Mouse (Mus musculus): ENCODE measurements around the gene Comt.

Gene Comt
- long read RNA-seq, experiment 1, transcript Comt-202 (5 exons, 1,866 nt), result minor isoform, 45 of 327 reads
- long read RNA-seq, experiment 1, transcript Comt-201 (6 exons, 1,397 nt), result major isoform, 92 of 327 reads
- long read RNA-seq, experiment 1, partial matches to known transcripts, result 136 of 327 reads
- long read RNA-seq, experiment 1, other reads (novel, unspliced or antisense), result 54 of 327 reads
- long read RNA-seq, experiment 2, transcript Comt-202 (5 exons, 1,866 nt), result minor isoform, 98 of 319 reads
- long read RNA-seq, experiment 2, transcript Comt-201 (6 exons, 1,397 nt), result major isoform, 103 of 319 reads
- long read RNA-seq, experiment 2, partial matches to known transcripts, result 78 of 319 reads
- long read RNA-seq, experiment 2, other reads (novel, unspliced or antisense), result 40 of 319 reads

DNA sequence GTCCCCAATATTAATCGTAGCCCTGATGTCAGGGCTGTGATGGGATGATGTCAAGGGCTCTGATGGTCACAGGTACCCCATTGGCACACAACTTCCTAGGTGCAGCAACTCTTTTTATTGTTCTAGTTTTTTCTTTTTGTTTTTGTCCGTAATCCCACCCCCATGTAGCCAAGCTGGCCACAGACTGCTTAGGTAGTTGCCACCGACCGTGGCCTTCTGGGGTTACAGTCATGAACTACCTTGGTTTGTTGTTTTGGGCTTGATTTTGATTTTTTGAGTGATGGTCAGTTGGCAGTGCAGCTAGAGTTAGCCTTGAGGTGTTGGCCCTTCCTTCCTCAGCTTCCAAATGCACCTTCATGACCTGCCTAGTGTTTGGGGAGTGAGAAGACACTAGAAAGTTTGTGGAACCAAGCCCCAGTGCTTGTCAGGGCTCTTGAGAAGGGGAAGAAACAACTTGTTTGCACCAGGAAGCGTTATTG is at the start of gene Comt:
Gene Comt, minus strand, starts transcription at position 51 of the 479 bp plus-strand sequence.
- intact Hi-C loops (cut with DNase I), result no loop called here

DNA sequence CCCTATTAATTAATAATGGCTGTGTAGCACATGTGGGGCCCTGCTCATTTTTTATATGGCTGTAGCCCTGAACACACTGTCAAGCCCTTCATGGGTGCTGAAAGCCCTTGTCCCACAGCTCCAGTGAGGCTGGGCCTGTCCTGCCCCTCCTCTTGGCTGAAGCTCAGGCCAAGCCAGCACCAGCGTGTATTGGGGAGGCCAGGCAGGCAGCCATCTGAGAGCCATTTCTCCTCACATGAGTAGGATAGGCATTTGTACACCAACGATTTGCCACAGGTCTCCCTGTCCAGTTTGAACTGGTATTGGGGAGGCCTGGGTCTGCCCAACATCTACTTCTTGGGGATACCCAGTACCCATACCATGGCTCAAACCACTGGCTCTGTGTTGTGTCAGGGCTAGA is 47.4 kb upstream of the Comt start:
- intact Hi-C loops (cut with DNase I), result no loop called here

DNA sequence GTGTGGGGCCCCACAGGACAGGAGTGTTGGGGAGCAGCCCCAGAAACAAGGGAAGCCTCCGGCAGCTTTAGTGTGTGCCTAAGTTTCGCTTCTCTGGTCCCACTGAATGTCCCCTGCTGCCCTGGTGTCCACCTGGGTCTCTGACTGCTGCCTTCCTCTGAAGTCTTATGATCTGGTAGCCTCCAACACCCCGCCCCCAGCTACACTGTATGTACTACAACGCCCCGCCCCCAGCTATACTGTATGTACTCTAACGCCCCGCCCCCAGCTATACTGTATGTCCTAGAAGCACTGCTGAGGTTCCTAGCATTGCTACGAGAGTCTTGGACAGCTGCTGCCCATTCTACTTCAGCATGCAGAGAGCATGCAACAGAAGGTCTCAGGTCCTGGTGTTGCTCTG is 46.3 kb upstream of the Comt start:
- intact Hi-C loops (cut with DNase I), result no loop called here

DNA sequence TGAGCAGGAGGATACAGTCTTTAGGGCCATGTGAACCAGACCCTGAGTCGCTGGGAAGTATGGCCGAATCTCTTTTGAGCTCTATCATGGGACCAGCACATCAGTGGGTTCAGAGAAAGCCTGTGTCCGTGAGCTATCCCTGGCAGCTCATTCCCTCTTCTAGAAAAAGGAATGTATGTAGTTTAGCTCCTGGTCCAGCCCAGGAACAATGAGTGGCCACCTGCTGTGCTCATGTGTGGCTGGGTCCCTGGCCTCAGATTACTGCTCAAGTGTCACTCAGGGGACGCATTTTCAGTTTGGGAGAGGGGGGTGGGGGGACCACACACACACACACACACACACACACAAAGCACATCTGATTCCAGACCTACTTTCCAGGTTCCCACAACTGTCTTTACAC is 45.8 kb upstream of the Comt start:
- intact Hi-C loops (cut with DNase I), result no loop called here

DNA sequence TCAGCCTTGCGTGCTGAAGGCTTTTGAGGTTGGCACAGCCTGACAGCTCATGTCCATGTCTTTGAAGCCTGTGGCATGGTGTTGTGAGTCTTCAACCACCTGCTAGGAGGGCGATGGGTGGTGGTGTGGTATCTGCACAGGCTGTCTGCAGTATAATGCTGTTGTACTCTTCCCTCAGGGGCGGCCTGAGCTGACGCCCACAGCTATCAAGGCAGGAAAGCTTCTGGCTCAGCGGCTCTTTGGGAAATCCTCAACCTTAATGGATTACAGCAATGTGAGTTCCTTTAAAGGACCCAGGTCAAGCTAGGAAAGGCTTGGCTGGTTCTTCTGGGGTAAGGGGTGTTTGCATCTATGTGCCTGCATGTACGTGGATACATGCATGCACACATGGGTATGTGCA is 45.3 kb upstream of the Comt start:
- intact Hi-C loops (cut with DNase I), result no loop called here

DNA sequence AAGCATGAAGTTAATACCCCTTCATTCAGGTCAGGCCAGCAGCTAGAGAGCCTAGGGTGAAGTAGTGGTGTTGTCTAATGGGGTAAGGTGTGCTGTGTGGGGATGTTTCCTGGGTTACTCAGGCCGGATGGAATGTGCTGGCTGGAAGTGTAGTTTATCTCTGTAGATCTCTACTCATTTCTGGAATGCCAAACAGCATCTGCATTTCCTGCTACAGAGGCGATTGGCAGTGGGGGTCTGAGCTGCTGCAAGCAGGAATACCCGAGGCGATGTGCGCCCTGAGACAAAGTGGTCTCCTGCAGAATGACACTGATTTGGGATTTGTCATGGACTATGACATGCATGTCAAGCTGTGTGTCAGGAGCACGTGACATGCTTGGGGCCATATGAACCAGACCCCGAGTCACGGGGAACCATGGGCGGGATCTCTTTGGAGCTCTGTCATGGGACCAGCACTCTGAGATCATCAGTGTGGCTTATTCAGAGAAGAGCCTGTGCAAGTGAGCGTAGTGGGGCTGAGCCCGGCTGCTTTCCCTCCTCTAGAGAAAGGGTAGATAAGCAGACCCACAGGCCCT is 44.8 kb upstream of the Comt start:
- intact Hi-C loops (cut with DNase I), result no loop called here

DNA sequence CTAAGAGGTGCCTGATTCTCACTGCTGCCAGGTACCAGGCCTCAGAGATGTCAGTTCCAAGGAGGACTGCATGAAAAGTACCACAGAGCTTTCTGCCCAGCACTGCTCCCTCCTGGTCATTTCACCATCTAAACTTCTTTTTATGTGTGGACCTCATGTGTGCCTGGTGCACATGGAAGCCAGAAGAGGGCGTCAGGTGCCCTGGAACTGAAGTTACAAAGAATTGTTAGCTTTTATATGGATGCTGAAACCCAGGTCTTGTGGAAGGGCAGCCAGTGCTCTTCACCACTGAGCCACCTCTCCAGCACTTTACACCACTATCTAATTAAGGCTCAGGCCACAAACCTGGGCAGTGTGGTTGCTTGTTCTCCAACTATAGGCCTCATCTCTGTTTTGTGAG is 44.2 kb upstream of the Comt start:
- intact Hi-C loops (cut with DNase I), result no loop called here

DNA sequence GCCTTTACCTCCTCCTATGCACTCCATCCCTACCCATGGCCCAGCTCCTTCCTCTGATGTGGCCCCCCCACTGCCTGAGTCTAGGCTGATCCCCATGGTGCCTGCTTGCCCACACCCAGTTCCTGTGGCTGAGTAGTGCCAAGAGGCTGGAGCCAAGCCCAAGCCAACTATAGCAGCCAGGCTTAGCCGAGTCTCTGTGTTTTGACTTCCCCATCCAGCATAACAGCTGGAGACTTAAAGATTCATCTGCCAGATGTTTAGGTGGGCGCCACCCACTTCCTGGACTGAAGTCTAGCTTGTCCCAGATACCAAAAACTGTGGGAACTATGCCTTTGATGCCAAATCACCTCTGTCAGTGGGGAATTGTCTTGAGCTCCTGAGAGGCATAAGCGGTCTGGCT is 37.6 kb upstream of the Comt start:
- intact Hi-C loops (cut with DNase I), result no loop called here

DNA sequence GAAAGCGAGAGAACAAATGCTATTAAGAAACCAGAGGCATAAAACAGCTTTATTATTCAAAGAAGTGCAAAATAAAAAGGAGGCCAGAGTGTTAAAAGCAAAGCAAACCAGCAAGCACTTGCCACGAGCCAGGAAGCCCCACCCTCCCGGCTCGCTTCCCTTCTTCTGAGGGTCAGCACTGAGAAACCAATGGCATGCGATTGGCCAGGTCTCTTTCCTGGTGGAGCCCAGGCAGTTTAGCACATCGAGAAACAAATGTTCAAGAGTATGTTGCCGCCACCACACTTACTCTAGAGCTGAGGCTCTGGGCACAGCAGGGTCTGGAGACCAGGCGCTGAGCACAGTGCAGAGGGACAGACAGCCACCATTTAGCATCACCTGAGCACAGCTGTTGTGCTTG is 35.9 kb upstream of the Comt start:
- intact Hi-C loops (cut with DNase I), result no loop called here

DNA sequence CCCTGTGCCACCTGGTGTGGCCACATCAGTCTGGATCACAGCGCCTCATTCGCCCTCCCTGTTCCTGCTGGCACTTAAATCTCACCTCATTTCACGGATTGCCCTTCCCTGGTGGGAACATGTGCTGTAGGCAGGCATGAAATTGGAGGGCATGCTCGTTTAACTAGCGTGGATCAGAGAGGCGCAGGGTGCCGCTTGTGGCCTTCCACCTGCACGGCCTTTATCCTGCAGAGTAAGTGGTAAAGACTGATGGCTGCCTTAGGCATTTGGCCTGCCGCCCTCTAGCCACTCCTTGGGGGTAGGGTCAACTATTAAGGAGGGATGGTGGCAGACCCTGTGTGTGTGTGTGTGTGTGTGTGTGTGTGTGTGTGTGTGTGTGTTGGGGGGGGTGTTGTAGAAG is 35.4 kb upstream of the Comt start:
- intact Hi-C loops (cut with DNase I), result no loop called here

DNA sequence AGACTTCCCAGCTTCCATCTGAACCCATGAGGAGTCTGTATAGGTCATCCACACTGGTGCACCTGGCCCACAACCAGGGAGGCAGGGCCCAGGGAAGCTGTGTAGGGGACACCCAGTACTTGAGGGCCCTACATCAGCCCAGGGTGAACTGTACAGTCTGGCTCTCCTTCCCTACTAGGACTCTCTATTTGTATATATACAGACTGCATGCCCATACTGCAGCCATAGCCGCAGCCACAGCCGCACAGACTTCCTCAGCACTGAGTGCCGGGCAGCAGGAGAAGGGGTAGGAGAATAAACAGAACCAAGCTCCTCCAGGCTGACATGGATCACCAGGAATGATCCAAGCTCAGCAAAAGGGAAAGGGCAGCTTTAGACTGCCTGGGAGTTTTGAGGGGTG is 34.2 kb upstream of the Comt start:
- intact Hi-C loops (cut with DNase I), result no loop called here

DNA sequence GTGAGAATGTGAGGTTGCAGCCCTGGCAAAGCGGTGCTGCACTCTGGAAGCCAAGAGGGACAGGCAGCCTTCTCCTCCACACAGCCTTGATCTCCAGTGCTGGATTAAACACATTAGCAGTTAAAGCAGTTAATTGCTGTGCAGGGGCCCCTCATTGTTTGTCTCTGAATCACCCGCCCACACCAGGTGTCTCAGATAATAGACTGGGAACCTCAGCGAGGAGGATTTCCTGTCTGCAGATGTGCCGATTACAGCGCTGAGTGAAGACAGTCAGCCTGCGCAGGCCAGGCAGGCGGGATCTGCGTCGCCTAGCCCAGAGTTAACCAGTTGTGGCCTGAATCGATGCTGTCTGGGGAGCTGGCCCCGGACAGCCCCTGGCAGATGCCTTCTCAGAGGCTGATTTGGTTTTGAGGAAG is 33.3 kb upstream of the Comt start:
- intact Hi-C loops (cut with DNase I), result no loop called here

DNA sequence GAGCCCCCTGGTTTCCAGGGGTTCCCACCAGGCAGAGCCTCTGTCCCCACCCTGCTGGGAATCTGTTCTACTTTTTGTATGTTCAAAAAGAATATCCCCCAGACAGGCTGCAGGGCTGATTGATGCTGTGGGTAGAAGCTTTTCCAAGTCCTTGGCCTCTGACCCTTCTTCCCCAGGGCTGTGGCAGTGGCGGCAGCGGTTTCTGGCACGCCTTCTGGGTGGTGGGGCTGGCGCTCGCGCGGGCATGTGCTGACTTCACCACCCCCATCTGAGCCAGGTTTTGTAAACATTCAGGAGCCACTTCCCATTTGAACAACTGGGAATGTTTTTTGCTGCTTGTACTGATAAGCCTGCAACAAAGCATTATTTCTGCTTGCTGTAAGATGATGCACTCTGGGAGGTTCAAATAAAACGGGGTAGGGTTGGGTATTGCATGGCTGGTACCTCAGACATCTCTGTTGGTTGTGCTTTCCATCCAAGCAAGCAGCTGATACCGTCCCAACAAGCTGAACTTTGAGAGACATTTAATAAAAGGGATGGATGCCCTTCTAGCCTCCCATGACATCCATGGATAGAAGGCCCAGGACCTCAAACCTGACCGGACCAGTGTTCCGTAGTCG is 32.8 kb upstream of the Comt start:
- intact Hi-C loops (cut with DNase I), result no loop called here

DNA sequence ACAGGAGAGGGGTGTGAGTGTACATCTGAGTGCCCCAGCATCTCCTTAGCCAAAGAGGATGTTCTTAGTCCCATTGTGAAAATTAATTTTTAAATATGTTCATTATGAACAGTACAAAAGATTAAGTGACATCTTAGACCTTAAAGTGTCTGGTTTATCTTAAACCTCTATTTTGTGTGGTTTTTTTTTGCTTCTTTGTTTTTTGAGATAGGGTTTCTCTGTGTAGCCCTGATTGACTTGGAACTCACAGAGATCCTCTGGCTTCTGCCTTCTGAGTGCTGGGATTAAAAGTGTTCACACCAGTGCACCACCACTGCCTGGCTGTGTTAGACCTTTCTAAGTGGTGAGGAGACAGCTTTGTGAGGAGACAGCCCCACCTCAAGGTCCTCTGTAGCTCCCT is 32.0 kb upstream of the Comt start:
- intact Hi-C loops (cut with DNase I), result no loop called here

DNA sequence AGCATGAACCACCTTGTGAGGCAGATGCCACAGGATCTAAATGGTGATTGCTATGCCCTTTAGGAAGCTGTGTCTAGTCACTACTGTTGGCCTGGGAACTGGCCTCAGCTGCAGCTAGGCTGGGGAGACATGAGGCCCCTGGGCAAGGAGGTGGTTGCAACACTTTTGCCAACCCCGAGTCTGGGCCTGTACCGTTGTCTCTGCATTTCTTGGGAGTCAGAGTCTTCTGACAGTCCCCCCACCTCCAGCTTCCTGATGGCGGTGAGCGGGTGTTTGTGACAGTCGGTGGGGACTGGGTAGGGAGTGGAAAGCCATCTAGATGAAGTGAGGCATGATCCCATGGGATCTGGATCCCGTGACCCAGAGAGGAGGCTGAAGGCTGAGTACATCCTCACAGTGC is 28.8 kb upstream of the Comt start:
- intact Hi-C loops (cut with DNase I), result no loop called here

DNA sequence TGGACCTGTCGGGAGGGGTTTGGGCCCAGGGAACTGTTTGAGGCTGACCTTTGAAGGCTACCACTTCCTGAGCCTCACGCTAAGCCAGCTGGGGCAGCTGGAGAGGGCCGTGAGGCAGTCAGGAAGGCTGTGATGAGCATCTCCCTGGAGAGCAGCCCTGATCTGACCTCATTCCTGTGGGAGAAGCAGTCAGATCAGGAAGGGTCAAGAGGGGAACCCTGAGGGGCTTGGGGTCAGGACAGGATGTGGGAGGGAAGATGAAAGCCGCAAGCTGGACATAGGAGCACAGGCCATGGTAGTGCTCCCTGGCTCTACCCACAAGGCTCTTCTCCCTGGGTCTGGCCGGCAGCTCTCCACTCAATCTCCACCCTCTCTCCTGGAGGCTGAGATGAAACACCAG is 27.2 kb upstream of the Comt start:
- intact Hi-C loops (cut with DNase I), result no loop called here

DNA sequence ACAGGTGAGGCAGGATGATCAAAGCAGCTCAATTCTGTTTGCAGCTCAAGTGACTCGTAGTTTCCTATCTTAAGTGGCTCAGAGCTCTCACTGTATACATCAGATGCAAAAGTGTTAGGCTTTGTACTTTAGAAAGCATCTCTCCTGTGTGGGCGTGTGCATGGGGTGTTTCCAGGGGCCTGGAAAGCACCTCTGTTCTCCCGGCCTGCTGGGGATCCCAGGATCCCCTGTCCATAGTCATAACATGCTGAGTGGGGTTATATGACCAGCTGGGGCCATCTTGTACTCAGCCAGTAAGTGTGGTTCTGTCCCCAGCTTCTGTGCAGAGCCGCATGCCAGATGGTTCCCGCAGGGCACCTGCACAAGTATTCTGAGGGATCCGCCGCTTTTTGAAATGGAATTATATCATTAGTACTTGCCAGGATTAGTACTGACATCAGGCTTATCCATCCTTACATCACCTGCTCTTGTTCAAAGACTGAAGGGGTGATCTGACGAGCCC is 25.8 kb upstream of the Comt start:
- intact Hi-C loops (cut with DNase I), result no loop called here

DNA sequence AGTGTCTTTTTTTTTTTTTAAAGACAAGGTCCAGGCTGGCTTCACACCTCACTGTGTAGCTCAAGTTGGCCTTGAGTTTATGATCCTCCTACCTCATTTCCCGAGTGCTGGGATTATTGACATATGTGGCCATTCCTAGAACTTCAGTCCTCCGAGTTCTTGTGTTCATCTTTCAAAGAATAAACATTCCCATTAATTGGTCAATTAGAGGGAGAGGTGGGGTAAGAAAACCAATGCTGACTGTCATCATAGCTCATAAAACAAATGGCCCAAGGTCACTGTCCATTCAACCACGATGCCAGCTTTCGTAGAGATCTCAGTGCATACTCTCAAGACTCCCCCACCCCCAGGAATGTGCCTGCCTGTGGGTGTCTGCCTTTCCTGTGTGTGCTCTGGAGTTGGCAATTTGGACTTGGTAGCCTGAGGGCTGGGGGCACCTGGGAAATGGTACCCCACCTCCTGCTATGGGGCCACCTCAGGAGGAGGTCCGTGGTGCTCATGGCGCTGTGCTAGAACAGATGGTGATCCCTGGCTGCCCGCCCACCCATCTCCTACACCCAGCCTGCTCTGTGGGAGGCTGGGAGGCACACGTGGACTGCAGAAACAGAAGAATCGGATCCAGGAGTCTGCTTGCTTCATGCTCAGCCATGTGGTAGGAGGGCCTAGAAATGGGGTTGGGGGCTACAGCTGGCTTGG is 25.0 kb upstream of the Comt start:
- intact Hi-C loops (cut with DNase I), result no loop called here

DNA sequence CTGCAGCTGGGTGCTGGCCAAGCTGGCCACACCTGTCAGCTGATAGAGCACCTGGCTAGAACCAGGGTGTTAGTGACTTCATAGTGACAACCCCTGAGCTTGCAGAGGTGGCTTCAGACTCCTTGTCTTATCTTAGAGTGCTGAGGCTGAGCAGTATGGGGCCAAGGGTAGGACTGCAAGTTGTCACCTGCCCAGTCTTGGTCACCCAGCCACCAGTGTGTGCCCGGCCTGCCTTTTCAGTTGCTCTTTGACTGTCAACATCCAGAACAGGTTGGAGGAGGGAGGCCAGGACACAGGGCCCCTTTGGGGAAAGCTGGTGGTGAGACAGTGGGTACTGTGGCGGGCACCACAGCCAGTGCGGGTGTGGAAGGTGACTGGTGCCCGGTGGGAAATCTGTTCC is 22.4 kb upstream of the Comt start:
- intact Hi-C loops (cut with DNase I), result no loop called here

DNA sequence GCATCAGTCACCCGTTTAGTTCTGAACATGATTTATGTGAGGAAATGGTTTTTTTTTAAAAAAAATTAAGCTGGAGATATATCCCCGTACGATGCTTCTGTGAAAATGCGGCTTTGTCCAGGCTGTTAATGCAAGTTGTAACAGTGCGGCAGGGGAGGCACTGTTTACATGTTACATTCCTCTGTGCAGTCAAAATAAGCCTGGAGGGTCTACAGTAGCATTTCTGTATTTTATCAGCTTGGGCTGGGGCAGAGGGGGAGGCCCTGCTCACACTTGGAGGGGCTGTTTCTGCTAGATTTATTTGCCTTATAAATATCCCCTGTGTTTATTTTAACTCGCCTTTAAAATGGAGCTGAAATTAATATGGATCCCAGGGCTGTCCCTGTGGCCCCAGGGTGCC is 21.5 kb upstream of the Comt start:
- intact Hi-C loops (cut with DNase I), result no loop called here

DNA sequence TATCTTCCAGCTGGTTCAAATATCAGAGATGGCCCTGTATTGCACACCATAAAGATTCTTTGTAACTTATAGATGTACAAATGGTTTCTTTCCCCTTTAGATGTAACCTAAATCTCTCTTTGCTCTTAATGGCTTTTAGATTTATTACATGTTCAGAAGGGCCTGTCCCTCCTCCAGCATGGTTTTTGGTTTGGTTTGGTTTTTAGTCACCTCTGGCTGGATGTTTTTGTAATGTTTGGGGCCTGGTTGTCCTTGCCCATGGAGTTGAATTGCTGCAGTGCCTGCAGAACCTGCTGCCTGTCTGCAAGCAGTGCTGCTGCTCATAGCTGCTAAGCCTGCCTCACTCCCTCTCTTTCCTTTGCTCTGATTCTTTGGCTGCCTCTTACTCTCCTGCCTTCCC is 20.6 kb upstream of the Comt start:
- intact Hi-C loops (cut with DNase I), result no loop called here

DNA sequence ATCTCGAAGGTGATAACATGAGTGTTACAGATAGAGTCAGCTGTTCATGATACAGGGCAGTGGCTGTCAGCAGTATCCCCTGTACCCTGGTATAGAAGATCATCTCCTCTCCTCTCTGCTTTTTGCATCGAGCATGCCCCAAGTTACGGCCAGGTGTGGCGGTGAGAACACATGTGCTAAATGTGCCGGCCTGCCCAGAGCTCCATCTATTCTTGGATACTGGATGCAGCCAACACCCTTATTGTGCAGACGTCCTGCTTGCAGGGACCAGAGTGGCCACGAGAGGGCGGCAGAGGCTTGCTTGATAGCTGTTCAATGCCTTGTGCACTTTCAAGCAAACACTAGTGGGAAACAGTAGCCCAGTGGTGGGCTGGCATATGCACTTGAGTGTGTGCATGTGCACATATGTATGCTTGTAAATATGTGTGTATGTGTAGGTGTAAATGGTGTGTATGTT is 16.8 kb upstream of the Comt start:
- intact Hi-C loops (cut with DNase I), result loop anchor here (1.0 to 5.0 kb wide), 2 partner anchors 54 to 174 kb away; partner anchors contain the start of genes Gnb1l and Rtl10

Data from adrenal gland (tissue).